Mouse (Mus musculus): ENCODE data around the gene Olfr764-ps1.

- no peak for TF ChIP-seq CTCF (IDR thresholded peaks at IDR 0.05; ENCODE audit: low read depth, low read length)
- TF ChIP-seq GATA1 (IDR thresholded peaks at IDR 0.05; ENCODE audit: borderline replicate concordance, low read length): no peak
- TF ChIP-seq POLR2AphosphoS5 (IDR thresholded peaks at IDR 0.05; ENCODE audit: insufficient replicate concordance, low read depth, low read length): no peak
- TF ChIP-seq TAL1 (conservative IDR thresholded peaks at IDR 0.05; ENCODE audit: low read depth, low read length): no peak
Observed at GRCm38 (mm10) chr10:129039796-129040195, at the start of gene Olfr764-ps1.

Data from G1E (cell line).